Mouse (Mus musculus) cerebellum, postnatal 4 days (tissue): Measurements from ENCODE around the gene 4930503B20Rik.

Experiments
- DNase-seq, 2 experiments: peaks; one replicate each; pipeline ENCODE4 v3.0.0; 2022; ENCODE audit warnings: low spot score in 2 of 2, mixed read lengths in 1 of 2

4930503B20Rik gene

DNA sequence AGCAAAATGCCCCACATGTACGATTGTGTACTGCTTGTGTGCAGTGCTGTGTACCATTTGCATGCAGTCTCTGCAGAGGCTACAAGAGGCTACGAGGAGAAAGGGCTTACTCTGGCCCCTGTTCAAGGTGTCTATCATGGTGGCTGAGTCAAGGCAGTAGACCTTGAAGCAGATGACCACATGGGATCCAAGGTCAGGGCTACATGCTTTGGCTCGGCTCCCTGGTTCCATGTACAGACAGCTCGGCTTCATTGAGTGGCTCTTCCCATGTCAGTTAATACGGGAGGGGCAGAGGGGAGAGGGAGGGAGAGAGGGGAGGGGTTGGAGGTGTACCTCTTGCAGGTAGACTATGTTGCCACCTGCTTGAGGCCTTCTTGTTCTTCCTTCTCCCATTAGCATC, 1.3 kb upstream of the 4930503B20Rik start:
- DNase-seq = no peak

DNA sequence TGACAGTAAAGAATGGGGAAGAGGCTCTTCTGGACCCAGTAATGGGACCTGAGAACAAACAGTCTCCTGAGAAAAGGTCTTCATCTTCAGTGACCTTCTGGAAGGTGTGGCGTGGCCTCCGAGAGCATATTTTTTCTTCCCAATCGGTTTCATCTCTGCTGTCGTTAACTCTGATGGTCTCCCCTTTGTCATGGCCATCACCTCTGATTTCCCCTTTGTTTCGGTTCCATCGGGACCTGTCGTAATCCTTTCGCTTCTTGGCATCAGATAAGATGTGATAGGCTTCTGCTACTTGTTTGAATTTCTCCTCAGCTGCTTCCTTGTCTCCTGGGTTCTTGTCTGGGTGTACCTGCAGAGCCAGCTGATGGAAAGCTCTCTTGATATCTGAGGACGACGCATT, 401 bp downstream of the 4930503B20Rik start:
- DNase-seq = no peak

DNA sequence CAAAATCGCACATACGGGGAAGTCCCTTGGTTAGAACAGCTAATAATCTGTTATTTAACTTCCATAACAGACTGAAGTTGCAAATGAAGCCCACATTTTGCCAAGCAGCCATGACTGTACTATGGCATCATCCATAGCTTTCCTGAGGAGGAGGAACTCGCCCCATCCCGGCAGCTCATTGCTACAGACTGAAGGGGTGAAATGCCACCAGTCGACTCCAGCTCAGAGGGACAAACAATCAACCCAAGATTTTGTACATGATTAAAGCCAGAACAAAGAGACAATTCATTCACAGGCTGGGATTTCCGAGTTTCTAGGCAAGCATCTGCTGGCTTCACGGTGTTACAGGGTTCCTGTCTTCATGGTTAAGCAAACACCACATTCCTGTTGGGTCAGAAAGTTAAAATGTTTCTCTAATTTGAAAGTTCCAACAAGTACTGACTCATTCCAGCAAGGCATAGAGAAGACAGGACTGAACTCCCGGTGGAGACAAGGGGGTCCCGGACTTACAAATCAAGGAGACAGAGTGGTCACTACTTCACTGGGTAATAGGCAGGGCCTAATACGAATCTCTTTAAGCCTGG, 1.7 kb downstream of the 4930503B20Rik start:
- DNase-seq = no peak

DNA sequence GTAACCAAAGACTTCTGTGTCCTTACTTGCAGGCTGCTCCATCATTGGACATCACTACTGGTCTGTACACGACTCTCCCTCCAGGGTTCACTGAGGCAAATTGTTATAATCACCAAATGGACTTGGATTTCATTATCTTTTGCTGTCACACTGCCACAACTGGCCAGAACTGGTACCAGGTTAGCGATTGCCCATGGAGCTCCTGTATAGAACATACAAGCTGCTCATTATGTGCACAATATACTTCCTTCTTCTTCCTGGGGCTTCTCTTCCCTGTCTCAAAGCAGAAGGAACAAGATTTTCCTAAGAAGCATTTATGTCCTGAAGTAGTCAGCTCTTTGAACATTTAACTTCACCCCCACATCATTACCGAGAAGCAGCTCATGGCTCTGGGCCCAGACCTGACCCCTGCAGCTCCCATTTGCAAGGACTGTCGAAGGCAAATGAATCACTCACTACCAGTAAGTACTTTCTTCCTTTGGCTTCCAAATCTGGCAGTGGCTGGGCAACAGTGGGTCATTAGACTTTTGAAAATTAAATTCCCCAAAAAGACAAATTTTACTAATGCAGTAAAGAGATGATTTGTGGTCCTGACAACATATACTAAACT, 9.2 kb downstream of the 4930503B20Rik start:
- peak in 1 of 2 experiments; percentile 20 for DNase-seq

DNA sequence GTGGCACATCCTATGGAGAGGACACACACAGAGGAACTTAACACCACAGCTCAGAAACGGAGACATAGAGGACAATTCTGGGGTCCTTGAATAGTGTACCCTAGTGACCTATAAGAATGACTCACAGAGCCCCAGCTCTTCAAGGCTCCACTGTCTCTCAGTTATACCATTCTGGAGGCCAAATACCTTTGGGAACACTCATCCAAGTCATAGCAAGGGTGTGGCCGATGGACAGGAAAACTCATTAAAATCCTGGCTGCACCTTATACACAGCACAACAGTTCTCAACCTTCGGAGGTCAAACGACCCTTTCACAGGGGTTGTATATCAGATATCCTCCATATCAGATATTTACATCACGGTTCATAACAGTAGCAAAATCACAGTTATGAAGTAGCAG, 18.6 kb downstream of the 4930503B20Rik start:
- DNase-seq = no peak

DNA sequence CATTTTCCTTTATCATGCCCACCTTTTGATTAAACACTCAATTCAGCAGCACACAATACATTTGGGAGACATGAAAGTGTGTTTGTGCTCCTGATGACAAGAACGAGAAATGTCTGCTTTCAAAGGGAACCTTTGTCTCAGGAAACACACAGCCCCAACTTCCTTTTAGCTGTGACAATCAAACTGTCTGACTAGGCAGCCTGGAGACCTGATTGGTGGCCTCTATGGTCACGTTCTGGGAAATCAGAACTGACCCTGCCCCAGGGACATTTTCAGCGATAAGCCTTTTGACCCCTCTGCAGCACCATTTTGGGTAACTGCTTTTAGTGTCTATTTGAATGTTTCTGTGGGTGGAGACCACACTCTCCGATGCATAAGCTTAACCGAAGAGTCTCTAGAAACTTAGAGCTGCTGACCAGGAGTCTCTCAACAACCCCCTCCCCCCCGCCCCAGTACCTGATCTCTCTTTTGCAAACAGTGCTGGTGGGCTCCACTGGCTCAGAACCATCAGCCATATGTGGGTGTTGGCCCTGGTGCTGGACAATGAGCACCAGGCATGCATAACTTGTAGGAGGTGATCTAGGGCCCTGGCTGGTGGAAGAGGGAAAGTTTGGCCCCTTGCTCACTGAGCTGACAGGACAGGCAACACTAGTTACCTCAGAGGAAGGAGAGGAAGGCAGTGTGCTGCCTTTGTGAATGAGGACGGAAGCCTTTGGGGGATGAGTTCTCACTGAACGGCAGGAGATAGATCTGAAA, 22.7 kb downstream of the 4930503B20Rik start:
- DNase-seq = no peak

DNA sequence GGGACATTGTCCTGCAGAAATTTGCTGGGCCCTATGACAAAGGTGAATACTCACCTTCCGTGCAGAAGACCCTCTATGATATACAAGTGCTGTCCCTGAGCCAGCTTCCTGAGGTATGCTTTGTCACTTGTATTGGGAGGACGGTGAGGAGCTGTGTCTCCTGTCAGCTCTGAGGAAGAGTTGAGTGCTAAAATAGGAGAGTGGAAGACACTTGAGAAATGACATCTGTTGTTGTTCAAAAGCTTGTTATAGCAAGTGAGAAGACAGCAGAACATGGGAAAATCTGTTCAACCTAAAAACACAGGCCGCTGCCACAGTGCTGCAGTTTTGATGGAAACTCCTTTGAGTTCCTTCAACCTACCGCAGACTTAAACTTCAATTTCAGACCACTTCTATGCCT, 25.4 kb downstream of the 4930503B20Rik start:
- no peak for DNase-seq

DNA sequence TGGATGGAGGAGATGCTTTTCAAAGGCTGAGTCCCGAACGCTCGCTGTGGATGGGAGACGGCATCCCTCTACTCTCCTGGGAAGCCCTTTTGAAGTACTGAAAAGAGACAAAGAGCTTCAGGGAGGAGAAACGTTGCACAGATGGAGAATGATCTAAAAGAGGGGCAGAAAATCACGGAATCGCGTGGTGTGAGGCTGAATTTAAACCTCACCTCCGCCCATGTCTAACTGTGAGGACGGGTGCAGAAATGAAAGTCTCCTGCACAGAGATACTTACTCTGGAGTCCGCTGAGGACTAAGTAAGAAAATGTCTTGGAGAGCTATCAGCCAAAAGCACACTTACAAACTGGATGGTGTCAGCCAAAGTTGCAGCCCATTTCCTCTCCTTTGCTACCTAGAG, 29.2 kb downstream of the 4930503B20Rik start:
- no peak for DNase-seq

DNA sequence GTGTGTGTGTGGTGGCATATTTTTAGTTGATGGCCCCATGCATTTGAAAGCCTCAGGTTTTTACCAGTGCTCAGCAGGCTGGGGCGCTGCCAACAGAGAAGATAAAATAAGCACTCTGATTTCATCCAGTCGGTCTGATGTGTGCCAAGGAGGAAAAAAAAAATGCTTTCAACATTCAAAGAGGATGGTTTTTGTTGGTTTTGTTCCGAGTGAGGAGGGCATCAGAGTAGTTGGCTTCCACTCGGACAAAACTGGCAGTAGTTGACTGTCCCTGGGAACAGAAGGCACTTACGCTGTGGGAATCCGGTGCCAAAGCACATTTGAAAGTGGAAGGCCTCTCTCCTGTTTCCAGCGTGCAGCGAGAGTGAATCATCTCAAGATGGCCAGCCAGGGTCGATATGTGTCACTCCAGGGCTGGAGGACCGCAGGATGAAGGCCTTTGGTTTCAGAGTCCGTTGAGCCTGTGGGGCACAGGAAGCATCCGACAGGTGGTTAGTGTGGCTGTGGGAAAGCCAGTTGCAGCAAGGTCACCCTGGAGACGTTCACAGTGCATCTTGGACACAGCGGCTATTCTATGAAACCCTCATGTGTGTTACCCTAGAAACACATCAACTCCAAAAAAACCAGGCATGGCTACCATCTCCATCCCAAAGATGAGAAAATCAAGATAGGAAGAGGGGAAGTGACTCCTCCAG, 30.4 kb downstream of the 4930503B20Rik start:
- DNase-seq = peak in 1 of 2 experiments; percentile 36

DNA sequence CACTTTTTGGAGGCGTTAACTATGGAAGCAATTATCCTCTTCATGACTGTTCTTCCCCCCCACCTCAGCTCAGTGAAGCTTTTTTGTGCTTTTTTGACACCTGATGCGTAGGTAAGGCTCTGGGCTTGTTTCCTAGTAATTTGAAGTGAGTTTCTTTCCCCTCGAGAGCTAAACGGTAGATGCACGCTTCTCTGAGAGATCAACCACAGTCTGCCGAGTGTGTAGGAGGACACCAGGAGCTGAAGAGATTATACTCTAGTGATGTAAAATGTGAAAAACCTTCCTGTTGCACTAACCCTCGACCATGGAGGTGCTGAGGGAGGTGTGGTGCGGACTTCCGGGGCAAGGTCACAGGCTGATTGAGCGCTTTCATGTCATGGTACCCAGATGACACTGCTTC, 31.0 kb downstream of the 4930503B20Rik start:
- no peak for DNase-seq

DNA sequence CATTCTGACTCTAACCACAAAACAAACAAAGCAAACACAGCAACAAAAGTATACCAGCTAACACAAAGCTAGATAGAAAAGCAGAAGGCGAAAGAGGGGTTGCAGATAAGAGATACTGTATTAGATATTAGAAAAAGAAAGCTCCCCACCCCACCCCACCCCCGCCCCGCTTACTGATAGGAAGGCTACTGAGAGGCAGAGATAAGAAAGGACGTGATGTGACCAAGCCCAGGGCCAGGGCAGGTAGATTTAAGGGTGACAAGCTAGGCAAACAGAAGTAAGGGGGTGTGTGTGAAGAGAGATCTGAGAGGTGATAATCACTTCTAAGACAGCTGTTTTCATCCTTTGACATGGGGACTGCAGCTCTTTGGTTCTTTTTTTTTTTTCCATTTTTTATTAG, 32.8 kb downstream of the 4930503B20Rik start:
- no peak for DNase-seq

DNA sequence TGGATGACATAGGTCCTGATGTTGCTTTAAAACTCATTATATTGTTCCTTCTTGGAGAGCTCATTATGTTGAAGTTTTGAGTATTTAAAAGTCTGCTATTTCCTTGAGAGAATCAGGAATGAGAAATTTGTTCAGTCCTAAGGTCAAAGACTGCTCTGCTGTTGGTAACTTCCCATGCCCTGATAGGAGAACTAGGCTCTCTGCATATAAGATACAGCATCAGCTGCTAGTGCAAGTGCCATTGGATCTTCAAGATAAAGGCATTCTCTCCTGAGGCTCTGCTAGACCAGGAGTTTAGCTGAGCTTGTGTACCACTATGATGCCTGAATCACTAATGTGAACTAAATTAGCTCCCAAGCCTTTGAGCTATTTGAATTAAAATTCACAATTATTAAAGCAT, 33.2 kb downstream of the 4930503B20Rik start:
- no peak for DNase-seq

DNA sequence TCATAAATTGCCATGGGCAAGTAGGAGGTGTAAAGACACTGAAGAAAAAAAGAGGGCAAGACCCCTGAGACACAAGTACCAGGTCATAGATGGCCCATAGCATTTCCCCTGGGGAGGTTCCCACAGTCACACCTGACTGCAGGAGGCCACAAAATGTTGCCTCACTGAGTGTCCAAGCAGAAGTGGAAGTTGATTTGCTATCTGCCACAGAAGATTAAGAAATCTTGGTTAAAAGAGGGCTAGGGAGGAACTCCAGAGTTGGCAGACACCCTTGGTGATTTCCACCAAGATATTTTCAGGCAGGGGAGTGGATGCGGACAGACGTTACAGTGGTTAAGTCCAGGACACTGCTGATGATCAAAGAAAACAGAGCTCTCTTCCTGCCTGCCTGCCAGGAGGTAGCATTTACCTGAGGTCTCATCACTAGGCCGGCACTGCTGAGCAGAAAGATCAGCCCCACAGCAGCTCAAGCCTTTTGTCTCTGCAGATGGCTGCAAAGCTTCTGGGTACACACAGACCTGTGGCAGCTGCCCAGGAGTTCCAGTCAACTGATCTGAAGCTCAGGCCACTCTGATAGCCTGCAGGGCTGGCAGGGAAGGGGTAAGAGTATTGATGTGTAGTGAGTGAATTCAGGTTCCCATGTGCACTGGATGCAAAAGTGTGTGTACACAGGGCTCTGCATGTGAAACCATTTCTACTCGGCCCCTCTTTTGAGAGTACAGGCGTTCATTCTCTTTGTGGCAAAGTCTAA, 34.4 kb downstream of the 4930503B20Rik start:
- no peak for DNase-seq

DNA sequence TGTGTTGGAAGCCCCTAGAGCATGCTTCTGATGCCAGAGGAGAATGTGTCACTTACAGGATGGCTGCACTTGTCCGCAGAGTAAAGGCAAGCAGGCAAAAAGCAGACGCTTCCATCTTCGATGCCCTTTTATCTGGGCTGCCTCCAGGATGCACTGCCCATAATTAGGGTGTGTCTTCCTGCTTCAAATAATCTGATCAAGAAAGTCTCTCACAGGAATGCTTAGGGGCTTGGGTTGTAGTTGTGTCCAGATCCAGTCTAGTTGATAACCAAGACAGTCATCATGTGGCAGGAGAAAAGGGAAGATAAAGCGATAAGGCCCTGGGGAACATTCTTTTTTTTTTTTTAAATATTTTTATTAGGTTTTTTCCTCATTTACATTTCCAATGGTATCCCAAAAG, 35.6 kb downstream of the 4930503B20Rik start, which contains the start of gene Dnase2b:
Gene Dnase2b, minus strand, starts transcription at position 101 of the 400 bp plus-strand sequence.
- DNase-seq = no peak

DNA sequence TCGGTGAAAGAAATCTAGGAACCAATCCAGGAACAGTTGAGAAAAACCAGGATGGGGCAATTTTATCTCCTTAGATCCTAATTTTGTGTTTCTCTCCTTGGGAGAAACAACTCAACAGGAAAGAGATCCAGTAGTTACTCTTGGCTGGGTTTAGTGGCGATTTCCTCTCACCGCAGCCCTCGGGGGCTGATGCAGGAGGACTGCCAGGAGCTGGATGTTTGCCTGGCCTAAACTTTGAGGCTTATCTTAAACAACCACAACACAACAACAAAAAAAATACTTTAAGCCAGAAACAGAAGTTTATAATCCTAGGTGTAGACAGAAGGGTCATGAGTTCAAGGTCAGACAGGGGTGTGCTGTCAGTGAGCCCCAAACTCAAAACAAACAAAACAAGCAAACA, 39.3 kb downstream of the 4930503B20Rik start:
- no peak for DNase-seq

DNA sequence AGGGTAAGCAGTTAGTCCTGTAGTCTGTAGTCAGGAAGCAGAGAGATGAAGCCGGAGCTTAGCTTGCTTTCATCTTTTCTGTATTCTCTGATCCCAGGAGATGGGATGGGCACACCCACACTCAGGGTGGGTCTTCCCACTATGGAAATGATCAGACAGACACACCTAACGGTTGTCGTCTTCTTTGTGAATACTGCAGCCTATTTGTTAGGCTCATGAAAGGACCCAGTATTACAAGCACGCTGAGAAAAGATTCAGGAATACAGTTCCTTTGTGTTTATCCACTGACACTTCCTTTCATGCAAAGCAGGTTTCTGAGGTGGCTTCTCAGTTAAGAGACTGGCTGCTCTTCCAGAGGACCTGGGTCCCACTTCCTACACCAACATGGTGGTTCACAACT, 39.9 kb downstream of the 4930503B20Rik start:
- no peak for DNase-seq

DNA sequence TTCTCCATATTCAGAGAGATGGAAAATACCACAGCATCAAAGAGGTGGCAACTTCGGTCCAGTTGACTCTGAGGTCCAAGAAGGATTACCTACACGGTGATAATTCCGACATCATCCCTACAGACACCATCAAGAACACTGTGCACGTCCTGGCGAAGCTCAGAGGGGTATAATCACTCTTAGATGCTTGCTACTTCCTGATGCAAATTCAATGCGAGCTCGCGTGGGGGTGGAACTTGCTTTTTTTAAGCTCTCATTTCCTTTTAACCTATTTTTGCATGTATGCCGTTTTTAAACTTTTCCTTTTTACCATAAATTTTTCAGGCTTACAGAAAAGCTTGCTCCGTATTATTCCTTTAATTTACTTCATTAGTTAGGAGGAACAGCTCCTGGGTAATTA, 40.8 kb downstream of the 4930503B20Rik start:
- no peak for DNase-seq

DNA sequence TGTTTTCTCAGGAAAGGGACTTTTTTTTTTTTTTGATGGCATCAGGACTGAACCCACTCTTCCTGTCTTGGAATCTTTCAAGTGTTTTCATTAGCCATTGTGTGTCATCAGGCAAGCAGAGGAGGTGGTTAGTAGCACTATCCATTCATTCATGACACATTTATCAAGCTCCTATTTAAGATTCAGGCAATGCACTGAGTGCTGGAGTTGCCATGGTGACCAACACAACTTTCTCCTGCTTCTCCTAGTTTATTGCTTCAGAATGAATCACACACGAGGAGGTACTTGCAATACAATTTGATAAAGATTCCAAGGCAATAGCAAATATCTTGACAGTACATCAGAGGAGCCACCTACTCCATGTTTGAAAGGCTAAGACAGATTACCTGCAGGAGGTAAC, 43.7 kb downstream of the 4930503B20Rik start:
- DNase-seq = no peak

DNA sequence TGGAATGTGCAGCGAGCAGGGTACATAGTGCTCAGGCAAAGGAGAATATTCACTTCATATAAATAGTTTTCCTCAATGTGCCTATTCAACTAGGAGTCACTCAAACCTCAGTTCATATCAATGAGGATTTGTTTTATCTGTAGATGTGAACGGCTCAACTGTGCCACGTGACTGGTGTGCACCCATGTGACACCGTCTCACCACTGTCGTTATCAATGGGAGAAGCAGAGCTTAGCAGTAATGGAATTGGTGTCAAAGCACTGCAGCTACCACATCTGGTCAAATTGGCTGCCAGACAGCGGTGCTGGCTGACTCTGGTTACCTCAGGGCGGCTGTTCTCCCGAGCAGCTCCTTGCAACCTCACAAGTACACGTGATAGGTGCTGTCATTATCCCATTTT, 46.5 kb downstream of the 4930503B20Rik start:
- DNase-seq = no peak

DNA sequence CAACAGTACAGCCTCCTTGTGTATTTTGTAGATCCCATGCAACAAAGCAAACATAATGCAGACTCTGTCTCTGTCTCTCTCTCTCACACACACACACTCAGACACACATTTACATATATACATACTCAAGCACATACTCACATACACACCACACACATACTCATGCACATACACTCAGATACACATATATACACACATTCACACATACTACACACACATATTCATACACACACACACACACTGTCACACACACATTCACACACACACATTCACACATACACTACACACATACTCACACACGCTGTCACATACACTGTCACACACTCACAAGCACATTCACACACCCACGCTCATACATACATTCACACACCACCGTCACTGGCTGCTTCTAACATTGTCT, 48.6 kb downstream of the 4930503B20Rik start:
- DNase-seq = no peak

DNA sequence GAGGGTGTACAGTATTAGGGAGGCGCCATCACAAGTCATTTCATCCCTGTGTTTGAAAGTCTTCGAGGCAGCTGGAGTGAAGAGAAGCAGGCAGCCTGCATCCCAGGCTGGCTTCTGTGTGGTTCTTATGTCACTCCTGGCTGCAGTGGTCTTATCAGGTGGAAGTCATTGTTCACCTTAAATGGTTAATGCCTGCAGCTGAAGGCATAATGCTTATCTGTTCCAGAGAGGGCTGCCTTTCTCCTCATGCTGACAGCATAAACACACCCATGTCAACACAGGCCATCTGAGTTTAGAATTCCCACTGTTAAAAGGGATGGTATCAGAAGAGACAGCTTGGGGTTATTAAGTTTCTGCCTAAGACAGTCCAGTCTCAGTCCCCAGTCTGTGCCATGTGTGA, 49.9 kb downstream of the 4930503B20Rik start:
- DNase-seq = no peak
